Mouse (Mus musculus) olfactory bulb, adult 2 months (tissue): ENCODE results near the gene Hdac9. TPM values are rescaled to one million over a fixed set of nuclear protein-coding genes. Genes with fewer than 3 reads are reported as not detected.

Experiments
- H3K27ac ChIP-seq: fragments of 200-500 bp; 2 replicates; pipeline ENCODE4 v1.5.1; 2012; ENCODE audit warnings: low read depth, low read length; ENCODE audit not compliant: insufficient read depth
- H3K4me1 ChIP-seq: fragments of 200-500 bp; 2 replicates; pipeline ENCODE4 v1.6.1; 2012; ENCODE audit warnings: low read length; ENCODE audit not compliant: control insufficient read depth, insufficient read depth
- H3K4me3 ChIP-seq: fragments of 200-500 bp; 2 replicates; pipeline ENCODE4 v1.5.1; 2012; ENCODE audit warnings: mild to moderate bottlenecking, low read depth, low read length, moderate library complexity; ENCODE audit not compliant: insufficient read depth
- CTCF ChIP-seq: fragments of 200-500 bp; IDR thresholded peaks from 2 replicates; pipeline ENCODE4 v1.5.1; 2012; ENCODE audit warnings: low read depth, mild to moderate bottlenecking, low read length, moderate library complexity; ENCODE audit not compliant: insufficient read depth
- POLR2A ChIP-seq: fragments of 200-500 bp; IDR thresholded peaks from 2 replicates; pipeline ENCODE4 v1.6.1; 2012; ENCODE audit warnings: mild to moderate bottlenecking, low read depth, low read length, moderate library complexity; ENCODE audit not compliant: insufficient read depth
- WGBS: fragments of 180-500 bp; shearing (Covaris S2); methylation state at CpG from one replicate; pipeline ENCODE4 v1.1.7; 2018; 5-methylcytosine and 5-hydroxymethylcytosine counted together
- polyA plus RNA-seq: library from polyadenylated mRNA; stranded (reverse); fragments of >200 nt; gene quantifications from 2 replicates; pipeline ENCODE4 v1.2.4, GENCODE M21; 2012; ENCODE audit warnings: low replicate concordance; ENCODE audit not compliant: missing spikeins, insufficient read depth, insufficient read length

Hdac9 gene
- polyA plus RNA-seq, 1 experiment: not detected

GRCm38 (mm10) chr12:34432461-34432860 lies 484.4 kb downstream of the Hdac9 start:
- H3K4me3 ChIP-seq: no peak overlapping the region
- no peak overlapping the region for H3K27ac ChIP-seq
- WGBS: 34% methylated on average over 5 of the region's 5 CpGs
- no peaks in the 10 kb centered on the region for H3K4me1 ChIP-seq
- TF ChIP-seq CTCF: no peak
- no peak for TF ChIP-seq POLR2A

GRCm38 (mm10) chr12:34431832-34432231 lies 485.1 kb downstream of the Hdac9 start:
- TF ChIP-seq CTCF: no peak
- TF ChIP-seq POLR2A: no peak
- Histone ChIP-seq H3K27ac (no peak overlapping the region), H3K4me1 (no peaks in the 10 kb centered on the region), H3K4me3 (no peak overlapping the region)
- WGBS: 90% methylated on average over 5 of the region's 5 CpGs

GRCm38 (mm10) chr12:34425468-34425867 lies 491.4 kb downstream of the Hdac9 start:
- H3K27ac ChIP-seq: no peak overlapping the region
- WGBS: 85% methylated on average over 2 of the region's 2 CpGs
- H3K4me3 ChIP-seq: no peak overlapping the region
- H3K4me1 ChIP-seq: 0 out of 2 replicates have a peak, but pooled peaks cover 2% of the 10 kb centered on the region
- TF ChIP-seq CTCF (no peak), POLR2A (no peak)

- WGBS: 42% methylated on average over 3 of the region's 3 CpGs
- H3K4me3 ChIP-seq: no peak overlapping the region
- no peak overlapping the region for H3K27ac ChIP-seq
- H3K4me1 ChIP-seq: no peaks in the 10 kb centered on the region
- TF ChIP-seq CTCF (no peak), POLR2A (no peak)
These were observed 508.8 kb downstream of the Hdac9 start for GRCm38 (mm10) chr12:34408139-34408538.

- Histone ChIP-seq H3K4me3 (no peak overlapping the region), H3K27ac (no peak overlapping the region), H3K4me1 (no peaks in the 10 kb centered on the region)
- WGBS: 88% methylated on average over 3 of the region's 3 CpGs
- TF ChIP-seq CTCF (no peak), POLR2A (no peak)
These were observed 509.8 kb downstream of the Hdac9 start for GRCm38 (mm10) chr12:34407143-34407542.

- TF ChIP-seq POLR2A: no peak
- WGBS: 95% methylated on average over 7 of the region's 7 CpGs
- no peaks in the 10 kb centered on the region for H3K4me1 ChIP-seq
- no peak overlapping the region for H3K27ac ChIP-seq
- no peak overlapping the region for H3K4me3 ChIP-seq
These were observed 514.8 kb downstream of the Hdac9 start for GRCm38 (mm10) chr12:34402065-34402464.

GRCm38 (mm10) chr12:34398611-34399010 lies 518.3 kb downstream of the Hdac9 start:
- H3K4me1 ChIP-seq: no peaks in the 10 kb centered on the region
- no peak for TF ChIP-seq CTCF
- TF ChIP-seq POLR2A: no peak
- no peak overlapping the region for H3K4me3 ChIP-seq
- no peak overlapping the region for H3K27ac ChIP-seq
- 93% methylated on average over 10 of the region's 10 CpGs for WGBS

- WGBS: 52% methylated on average over 3 of the region's 3 CpGs
- Histone ChIP-seq H3K4me3 (no peak overlapping the region), H3K4me1 (no peaks in the 10 kb centered on the region), H3K27ac (no peak overlapping the region)
- TF ChIP-seq CTCF (no peak), POLR2A (no peak)
These were observed 522.6 kb downstream of the Hdac9 start for GRCm38 (mm10) chr12:34394342-34394741.

- no peak overlapping the region for H3K27ac ChIP-seq
- TF ChIP-seq POLR2A: no peak
- no peak for TF ChIP-seq CTCF
- 92% methylated on average over 1 of the region's 1 CpGs for WGBS
- H3K4me3 ChIP-seq: no peak overlapping the region
- no peaks in the 10 kb centered on the region for H3K4me1 ChIP-seq
These were observed 537.2 kb downstream of the Hdac9 start for GRCm38 (mm10) chr12:34379681-34380080.

- Histone ChIP-seq H3K4me3 (no peak overlapping the region), H3K4me1 (no peaks in the 10 kb centered on the region), H3K27ac (no peak overlapping the region)
- TF ChIP-seq CTCF (no peak), POLR2A (no peak)
- 94% methylated on average over 4 of the region's 4 CpGs for WGBS
These were observed 538.3 kb downstream of the Hdac9 start for GRCm38 (mm10) chr12:34378637-34379036.

- WGBS: 47% methylated on average over 6 of the region's 6 CpGs
- TF ChIP-seq CTCF: no peak
- no peak for TF ChIP-seq POLR2A
- Histone ChIP-seq H3K4me3 (no peak overlapping the region), H3K4me1 (no peaks in the 10 kb centered on the region), H3K27ac (no peak overlapping the region)
These were observed 565.0 kb downstream of the Hdac9 start for GRCm38 (mm10) chr12:34351906-34352305.
